Mouse (Mus musculus) liver, embryonic 15.5 days (tissue): ENCODE results near the gene Myocos. TPM values are rescaled to one million over a fixed set of nuclear protein-coding genes. Genes with fewer than 3 reads are reported as not detected.

Source experiments
- ATAC-seq: fragments of 200-750 bp; cut with Nextera tagmentation; 2 replicates; pipeline ENCODE4 v1.8.0; 2017; ENCODE audit warnings: moderate number of reproducible peaks, mild to moderate bottlenecking, moderate library complexity; ENCODE audit not compliant: insufficient read depth
- H3K27ac ChIP-seq: fragments of 300-500 bp; sonication (generic); replicated peaks from 2 replicates; pipeline ENCODE4 v1.5.1; 2015; ENCODE audit warnings: mild to moderate bottlenecking, inconsistent platforms
- H3K27me3 ChIP-seq: fragments of 300-500 bp; sonication (generic); 2 replicates; pipeline ENCODE4 v1.6.1; 2015; ENCODE audit warnings: mild to moderate bottlenecking, inconsistent platforms
- H3K36me3 ChIP-seq: fragments of 300-500 bp; sonication (generic); replicated peaks from 2 replicates; pipeline ENCODE4 v1.6.1; 2015; ENCODE audit warnings: moderate library complexity, mild to moderate bottlenecking, inconsistent platforms
- H3K4me1 ChIP-seq: fragments of 300-500 bp; sonication (generic); replicated peaks from 2 replicates; pipeline ENCODE4 v1.6.1; 2015; ENCODE audit warnings: inconsistent platforms
- H3K4me2 ChIP-seq: fragments of 300-500 bp; sonication (generic); 2 replicates; pipeline ENCODE4 v1.6.1; 2015; ENCODE audit warnings: moderate library complexity, mild to moderate bottlenecking, inconsistent platforms
- H3K4me3 ChIP-seq: fragments of 300-500 bp; sonication (generic); replicated peaks from 2 replicates; pipeline ENCODE4 v1.5.1; 2015; ENCODE audit warnings: mild to moderate bottlenecking, inconsistent platforms
- H3K9ac ChIP-seq: fragments of 300-500 bp; sonication (generic); 2 replicates; pipeline ENCODE4 v1.6.1; 2015; ENCODE audit warnings: moderate library complexity, mild to moderate bottlenecking, inconsistent platforms
- H3K9me3 ChIP-seq: fragments of 300-500 bp; sonication (generic); replicated peaks from 2 replicates; pipeline ENCODE4 v1.6.1; 2016; ENCODE audit warnings: inconsistent platforms
- WGBS: fragments of 180-500 bp; shearing (Covaris S2); methylation state at CpG from one replicate; pipeline ENCODE4 v1.1.7; 2015; ENCODE audit warnings: mixed read lengths; ENCODE audit not compliant: insufficient replicate concordance; 5-methylcytosine and 5-hydroxymethylcytosine counted together
- microRNA-seq: library from miRNA; unstranded; fragments of <30 nt; microRNA quantifications from one replicate; pipeline ENCODE4, GENCODE M21; 2016
- polyA plus RNA-seq: library from polyadenylated mRNA; unstranded; fragments of >200 nt; fragmentation: Nextera tagmentation; extraction: Ambion mirVana; gene quantifications from 2 replicates; pipeline ENCODE4 v1.2.1, GENCODE M21; 2015

Myocos gene
- polyA plus RNA-seq, 1 experiment from 2014 or later = not detected

DNA sequence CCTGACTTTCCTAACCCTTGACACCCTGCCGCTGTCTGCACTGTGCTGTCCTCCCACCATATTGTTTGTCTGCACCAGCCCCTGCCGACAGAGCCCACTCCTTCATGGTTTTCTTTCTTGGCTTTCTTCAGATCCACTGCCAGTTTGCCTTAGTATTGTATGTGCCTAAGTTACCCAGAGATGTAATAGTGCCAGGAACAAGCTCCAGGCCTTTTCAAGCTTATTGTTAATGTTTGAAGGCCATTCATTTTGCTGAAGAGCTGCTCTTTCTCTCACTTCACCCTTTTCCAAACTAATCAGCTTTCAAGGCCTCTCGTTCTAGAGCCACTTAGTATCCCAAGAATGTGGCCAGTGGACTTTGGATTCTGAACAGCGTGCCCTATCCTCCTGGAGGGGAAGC is 46.8 kb downstream of the Myocos start:
- H3K9me3 ChIP-seq = no peaks in the 10 kb centered on the region
- no peak overlapping the region for H3K27ac ChIP-seq
- no peaks in the 10 kb centered on the region for H3K4me1 ChIP-seq
- no peak overlapping the region for H3K9ac ChIP-seq
- WGBS = 61% methylated on average over 4 of the region's 4 CpGs
- H3K36me3 ChIP-seq = no peaks in the 10 kb centered on the region
- no peak overlapping the region for H3K4me3 ChIP-seq
- no peak for ATAC-seq
- no peaks in the 10 kb centered on the region for H3K27me3 ChIP-seq
- H3K4me2 ChIP-seq = no peak overlapping the region

DNA sequence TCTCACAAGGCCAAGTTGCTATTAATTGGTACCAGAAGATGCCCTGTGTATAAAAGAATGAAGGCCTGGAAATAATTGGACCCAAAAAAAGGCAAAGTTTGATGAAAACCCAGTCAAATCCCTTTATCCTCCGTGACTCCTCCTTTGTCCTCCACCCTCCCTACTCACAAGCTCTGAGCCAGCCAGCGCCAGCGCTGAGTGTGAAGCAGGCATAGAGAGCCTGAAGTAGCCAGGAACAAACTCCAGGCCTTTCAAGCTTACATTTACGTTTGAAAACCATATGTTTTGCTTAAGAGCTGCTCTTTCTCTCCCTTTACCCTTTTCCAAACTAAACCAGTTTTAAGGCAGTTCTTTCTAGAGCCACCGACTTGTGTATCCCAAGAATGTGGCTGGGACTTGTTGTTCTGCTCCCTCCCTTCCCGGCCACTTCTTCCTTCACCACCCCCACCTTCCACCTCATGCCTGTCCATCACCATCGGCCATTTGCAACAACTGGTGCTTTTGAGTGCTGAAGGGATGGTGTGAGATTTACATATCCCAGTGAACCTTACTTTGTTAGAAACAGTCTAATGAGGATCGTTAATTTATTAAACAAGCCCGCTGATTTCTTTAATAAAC is 48.3 kb downstream of the Myocos start:
- Histone ChIP-seq H3K9ac (no peak overlapping the region), H3K4me2 (no peak overlapping the region), H3K4me1 (no peaks in the 10 kb centered on the region), H3K27me3 (no peaks in the 10 kb centered on the region), H3K4me3 (no peak overlapping the region), H3K9me3 (no peaks in the 10 kb centered on the region), H3K36me3 (no peaks in the 10 kb centered on the region), H3K27ac (no peak overlapping the region)
- WGBS = 48% methylated on average over 9 of the region's 9 CpGs
- ATAC-seq = no peak

DNA sequence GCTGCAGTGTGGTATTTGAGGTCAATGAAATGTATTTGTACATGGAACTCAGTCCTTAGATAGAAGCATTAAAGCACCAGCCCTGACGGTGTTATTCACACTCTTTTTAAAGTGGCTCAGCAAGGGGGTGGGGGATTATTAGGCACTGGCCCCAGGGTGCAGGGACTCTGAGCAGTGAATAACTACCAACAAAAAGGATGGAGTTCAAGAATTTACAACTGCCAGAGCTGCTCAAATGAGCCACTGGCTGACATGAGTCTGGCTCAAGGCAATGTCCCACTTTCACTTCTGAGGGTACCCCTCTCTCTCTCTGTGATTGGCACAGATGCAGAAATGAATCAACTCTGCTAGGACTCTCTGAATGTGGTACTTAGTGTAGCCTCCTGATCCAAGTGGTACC is 49.9 kb downstream of the Myocos start:
- Histone ChIP-seq H3K27ac (no peak overlapping the region), H3K4me2 (no peak overlapping the region), H3K4me1 (no peaks in the 10 kb centered on the region), H3K27me3 (no peaks in the 10 kb centered on the region), H3K9ac (no peak overlapping the region), H3K4me3 (no peak overlapping the region), H3K9me3 (no peaks in the 10 kb centered on the region), H3K36me3 (no peaks in the 10 kb centered on the region)
- ATAC-seq = no peak
- WGBS = 33% methylated on average over 1 of the region's 1 CpGs

DNA sequence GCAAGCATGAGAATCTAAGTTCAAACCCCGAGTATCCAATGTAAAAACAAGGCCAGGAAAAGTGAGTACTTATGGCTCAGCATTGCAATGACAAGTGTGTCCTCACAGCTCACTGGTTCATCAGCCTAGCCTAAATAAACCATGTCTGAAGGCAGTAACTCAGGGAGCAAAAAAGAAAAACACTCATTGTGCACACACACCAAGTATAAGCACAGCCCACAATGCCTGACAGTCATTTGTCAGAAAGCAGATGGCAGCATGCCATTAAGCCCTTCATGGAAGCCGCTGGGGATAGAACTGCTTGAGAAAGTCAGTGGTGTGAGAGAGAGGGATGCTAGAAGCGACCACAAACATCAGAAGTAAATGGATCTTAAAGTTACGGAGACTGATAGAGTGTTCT is 56.7 kb downstream of the Myocos start:
- Histone ChIP-seq H3K36me3 (peaks cover 7% of the 10 kb centered on the region; the same call in 1 of the 2 replicates), H3K4me3 (no peak overlapping the region), H3K27me3 (no peaks in the 10 kb centered on the region), H3K9me3 (no peaks in the 10 kb centered on the region), H3K4me1 (no peaks in the 10 kb centered on the region), H3K4me2 (no peak overlapping the region), H3K9ac (no peak overlapping the region), H3K27ac (no peak overlapping the region)
- no peak for ATAC-seq
- 63% methylated on average over 4 of the region's 4 CpGs for WGBS

DNA sequence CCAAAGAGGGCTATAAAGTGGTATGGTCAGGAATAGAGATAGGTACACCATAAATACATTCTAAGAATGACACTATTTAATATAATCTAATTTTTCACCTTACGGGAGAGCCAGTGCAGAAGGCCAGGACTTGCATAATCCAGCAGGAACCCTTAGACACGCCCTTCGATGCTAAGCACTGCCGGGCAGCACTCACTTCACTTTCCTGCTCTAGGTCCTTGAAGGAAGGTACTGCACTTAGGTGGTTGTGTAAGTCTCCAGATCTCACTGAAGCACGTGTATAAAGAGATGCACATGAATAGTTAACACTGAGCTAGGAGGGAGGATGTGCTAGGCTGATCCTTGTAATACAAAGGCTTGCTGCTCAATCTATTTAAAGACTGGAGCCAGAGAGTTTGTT is 58.4 kb downstream of the Myocos start:
- WGBS = 73% methylated on average over 5 of the region's 5 CpGs
- no peaks in the 10 kb centered on the region for H3K9me3 ChIP-seq

DNA sequence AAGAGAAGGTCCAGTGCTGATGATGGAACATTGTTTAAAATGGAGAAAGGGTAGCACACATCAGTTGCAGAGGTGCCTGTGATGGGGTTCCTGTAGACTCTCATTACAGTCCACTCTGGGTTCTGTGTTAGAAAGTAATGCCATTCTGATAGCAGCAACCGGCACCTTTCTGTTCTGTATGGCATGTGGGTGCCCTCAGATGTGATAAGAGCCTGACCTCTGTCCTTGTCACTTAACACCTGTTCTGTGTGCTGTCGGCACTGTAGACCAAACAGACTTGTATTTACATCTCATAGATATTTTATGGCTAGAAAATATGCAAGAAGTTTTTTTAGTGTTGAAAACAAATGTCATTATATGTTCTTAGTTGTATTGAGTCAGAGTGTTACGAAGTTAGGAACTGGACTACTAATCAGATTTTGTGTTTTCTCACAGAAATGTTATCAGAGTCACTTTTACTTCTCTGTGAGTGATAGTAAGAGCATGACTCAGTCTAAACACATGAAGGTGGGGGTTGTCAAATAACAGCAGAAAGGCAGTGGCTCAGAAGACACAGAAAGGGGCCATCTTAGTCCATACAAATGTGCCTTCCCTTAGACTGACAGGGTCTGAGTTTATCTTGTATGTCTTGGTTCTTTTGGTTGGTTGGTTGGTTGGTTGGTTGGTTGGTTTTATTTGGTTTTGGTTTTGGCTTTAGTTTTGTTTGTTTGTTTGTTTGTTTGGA is 60.5 kb downstream of the Myocos start:
- H3K36me3 ChIP-seq = peaks cover 10% of the 10 kb centered on the region; the same call in 1 of the 2 replicates
- no peak for ATAC-seq
- H3K27me3 ChIP-seq = no peaks in the 10 kb centered on the region
- H3K9ac ChIP-seq = no peak overlapping the region
- H3K4me3 ChIP-seq = no peak overlapping the region
- no peak overlapping the region for H3K27ac ChIP-seq
- H3K9me3 ChIP-seq = no peaks in the 10 kb centered on the region
- WGBS = 32% methylated on average over 3 of the region's 3 CpGs
- no peak overlapping the region for H3K4me2 ChIP-seq
- H3K4me1 ChIP-seq = no peaks in the 10 kb centered on the region

More for the DNA sequence above, 58.4 kb downstream of the Myocos start:
- Histone ChIP-seq H3K9ac (no peak overlapping the region), H3K27ac (no peak overlapping the region), H3K27me3 (no peaks in the 10 kb centered on the region), H3K36me3 (peaks cover 7% of the 10 kb centered on the region; the same call in 1 of the 2 replicates), H3K4me1 (no peaks in the 10 kb centered on the region), H3K4me2 (no peak overlapping the region), H3K4me3 (no peak overlapping the region)
- no peak for ATAC-seq

Small RNA genes within 50 kb of the gene (microRNA-seq; reads per million reads assigned to microRNA genes)
- gene Gm27616 = not detected

Other genes with a start within 250 kb of the Myocos start
- 0.97 and 1.2 TPM in 2 replicates for gene Dnm3, start 180.2 kb downstream of the Myocos start, polyA plus RNA-seq
- gene Mettl13, start 109.7 kb downstream of the Myocos start, polyA plus RNA-seq = 8.5 and 9.1 TPM in 2 replicates
- 11.4 and 14.6 TPM in 2 replicates for gene Vamp4, start 87.7 kb downstream of the Myocos start, polyA plus RNA-seq
- gene Myoc, start 19.1 kb downstream of the Myocos start, polyA plus RNA-seq = not detected in 2 replicates
- 32.9 and 33.4 TPM in 2 replicates for gene Prrc2c, start 82.3 kb upstream of the Myocos start, polyA plus RNA-seq
- 3.3 and 4.1 TPM in 2 replicates for gene Fmo4, start 155.8 kb upstream of the Myocos start, polyA plus RNA-seq
- 29.4 and 34.5 TPM in 2 replicates for gene Fmo1, start 208.4 kb upstream of the Myocos start, polyA plus RNA-seq
- 0.13 and 0.14 TPM in 2 replicates for gene Fmo2, start 240.5 kb upstream of the Myocos start, polyA plus RNA-seq